Mouse (Mus musculus) left cerebral cortex, postnatal 25 days (tissue): ENCODE data around the gene Zfp710. TPM values are rescaled to one million over a fixed set of nuclear protein-coding genes. Genes with fewer than 3 reads are reported as not detected.

Experiments used
- DNase-seq, 2 experiments: peaks; one replicate each; pipeline ENCODE4 v3.0.0; 2022; ENCODE audit warnings: low spot score in 2 of 2, mixed read lengths in 1 of 2
- intact Hi-C: fragments of 180-260 bp; cut with DNase I; formaldehyde crosslinking; loops from one replicate; pipeline ENCODE4 v1.15.1; 2025
- total RNA-seq, 2 experiments: library from RNA; stranded (reverse); gene quantifications; 2 replicates each; pipeline ENCODE4 v1.2.3; 2021

Zfp710 gene
- total RNA-seq, 2 experiments from 2014 or later = 19.6 to 21.2 TPM

- no peak for DNase-seq
- intact Hi-C loops = no loop called here
These were observed 27.6 kb downstream of the Zfp710 start for GRCm38 (mm10) chr7:80052261-80052660.

DNA sequence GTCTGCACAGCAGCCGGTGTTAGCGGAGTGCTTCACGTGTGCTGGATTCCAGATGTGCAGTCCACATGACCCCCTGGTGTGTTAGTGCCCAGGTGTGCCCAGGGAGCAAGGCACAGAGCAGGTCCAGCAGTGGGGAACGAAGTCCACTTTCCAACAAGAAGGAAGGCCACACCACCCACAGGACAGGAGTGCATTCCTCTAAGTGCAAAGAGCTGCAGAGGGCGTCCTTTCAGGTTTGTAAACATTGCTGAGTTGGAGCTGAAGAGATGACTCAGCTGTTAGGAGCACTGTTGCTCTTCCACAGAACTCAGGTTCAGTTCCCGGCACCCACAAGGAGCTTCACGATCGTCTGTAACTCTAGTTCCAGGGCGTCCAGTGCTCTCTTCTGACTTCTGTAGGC is 28.5 kb downstream of the Zfp710 start:
- DNase-seq = no peak
- intact Hi-C loops = no loop called here

DNA sequence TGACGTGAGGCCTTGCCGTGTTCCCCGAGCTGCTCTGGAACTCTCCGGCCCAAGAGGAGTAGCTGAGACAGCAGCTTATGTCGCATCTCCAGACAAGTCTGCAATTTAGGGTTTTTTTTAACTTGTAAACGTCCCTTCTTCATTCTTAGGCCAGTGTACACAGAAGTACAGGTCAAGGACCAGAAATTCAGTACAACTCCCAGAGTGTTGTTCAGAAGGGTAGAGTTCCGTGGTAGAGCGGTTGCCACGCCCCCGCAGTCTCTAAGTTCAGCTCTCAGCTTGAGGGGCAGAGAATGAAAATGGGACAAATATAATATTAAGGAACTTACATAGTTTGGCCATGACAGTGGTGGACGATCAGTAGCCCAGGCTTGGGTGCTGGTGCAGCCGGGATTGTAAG is 31.2 kb downstream of the Zfp710 start:
- intact Hi-C loops = no loop called here
- DNase-seq = no peak

DNA sequence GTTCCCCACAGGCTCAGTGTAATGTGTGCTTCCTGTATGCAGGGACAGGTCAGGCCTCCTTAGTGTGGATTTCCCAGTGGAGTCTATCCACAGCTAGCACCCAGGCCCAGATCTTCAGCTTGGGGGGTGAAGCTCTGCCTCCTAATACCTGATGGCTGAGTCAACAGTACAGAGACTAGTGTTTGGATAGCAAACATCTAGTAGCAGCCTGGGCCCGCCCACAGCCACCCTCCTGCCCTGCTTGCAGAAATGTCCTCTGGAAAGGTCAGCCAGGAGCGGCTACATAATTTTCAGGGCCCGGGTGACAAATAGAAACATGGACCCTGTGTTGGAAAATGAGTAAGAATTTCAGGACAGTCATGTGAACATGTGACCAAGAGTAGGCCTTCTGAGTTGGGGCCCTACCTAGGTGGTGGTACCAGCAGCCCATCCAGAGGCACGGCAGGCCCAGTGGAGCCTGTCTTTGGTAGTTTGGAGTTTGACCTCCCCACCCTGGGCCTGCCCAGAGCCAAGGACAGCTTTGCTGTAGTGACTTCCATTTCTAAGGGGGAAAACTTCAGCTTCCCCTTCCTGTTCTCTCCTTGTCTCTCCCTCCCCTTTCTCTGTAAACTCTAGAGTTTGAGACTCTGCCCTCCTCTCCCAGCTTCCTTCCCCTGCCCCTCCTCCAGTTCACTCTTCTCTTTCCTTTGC is 32.5 kb downstream of the Zfp710 start:
- no peak for DNase-seq
- intact Hi-C loops = no loop called here

DNA sequence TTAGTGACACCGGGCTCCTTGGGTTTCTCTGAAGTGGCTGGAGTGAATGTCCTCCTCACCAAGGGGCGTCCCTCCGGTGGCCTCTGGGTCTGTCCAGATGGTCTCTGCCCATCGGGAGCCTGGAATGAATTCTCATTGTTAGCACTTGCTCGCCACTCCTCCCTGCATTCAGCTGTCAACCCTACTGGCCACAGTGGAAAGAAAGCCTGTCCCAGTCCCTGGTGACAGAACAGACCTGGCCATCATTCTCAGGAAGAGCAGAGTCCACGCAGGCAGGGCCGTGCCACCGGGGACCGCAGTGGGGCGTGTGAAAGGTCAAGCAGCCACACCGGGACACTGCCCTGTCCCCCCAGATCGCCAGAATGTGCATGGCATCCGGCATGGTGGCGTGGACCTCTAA is 33.2 kb downstream of the Zfp710 start:
- intact Hi-C loops = no loop called here
- no peak for DNase-seq

- intact Hi-C loops = no loop called here
These were observed 33.9 kb downstream of the Zfp710 start for GRCm38 (mm10) chr7:80058405-80059063.

GRCm38 (mm10) chr7:80059064-80059838 is 34.6 kb downstream of the Zfp710 start:
- DNase-seq = no peak
- intact Hi-C loops = no loop called here

More at GRCm38 (mm10) chr7:80058405-80059063, 33.9 kb downstream of the Zfp710 start:
- no peak for DNase-seq

DNA sequence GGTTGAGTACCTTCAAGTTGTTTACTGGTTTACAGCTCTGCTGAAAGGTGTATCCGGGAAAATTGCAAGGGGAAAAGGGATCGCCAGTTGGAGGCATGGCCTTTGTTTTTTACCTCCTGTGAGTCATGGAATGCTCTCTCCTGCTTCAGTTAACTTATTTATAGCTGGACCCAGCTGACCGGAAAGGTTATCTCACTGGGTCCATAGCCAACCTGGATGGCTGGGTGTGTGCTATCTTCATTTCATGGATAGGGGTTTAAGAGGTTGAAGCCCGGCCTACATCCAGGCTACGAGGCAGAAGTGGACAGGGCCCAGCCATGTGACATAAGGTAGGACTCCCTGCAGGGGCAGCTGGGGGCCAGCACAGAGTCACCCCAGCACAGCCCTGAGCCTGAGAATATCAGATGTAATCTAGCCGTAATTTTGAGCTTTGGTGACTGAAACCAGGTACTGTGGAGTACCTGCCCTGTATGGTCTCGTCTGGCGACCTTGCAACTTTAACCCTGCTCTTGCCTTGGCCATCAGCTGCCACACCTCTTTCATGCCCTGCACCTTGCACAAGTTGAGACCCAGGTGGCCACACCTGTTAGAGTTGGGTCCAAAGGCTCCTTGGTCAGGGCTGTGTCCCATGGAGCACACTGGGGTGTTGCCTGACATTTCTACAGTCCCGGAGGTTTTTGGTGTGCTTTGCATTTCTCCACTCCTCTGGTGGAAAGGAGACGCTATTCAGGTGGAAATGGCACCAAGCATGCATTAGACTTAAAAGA is 35.6 kb downstream of the Zfp710 start:
- intact Hi-C loops = no loop called here
- no peak for DNase-seq

GRCm38 (mm10) chr7:80062083-80062826 is 37.6 kb downstream of the Zfp710 start:
- intact Hi-C loops = no loop called here
- DNase-seq = no peak

DNA sequence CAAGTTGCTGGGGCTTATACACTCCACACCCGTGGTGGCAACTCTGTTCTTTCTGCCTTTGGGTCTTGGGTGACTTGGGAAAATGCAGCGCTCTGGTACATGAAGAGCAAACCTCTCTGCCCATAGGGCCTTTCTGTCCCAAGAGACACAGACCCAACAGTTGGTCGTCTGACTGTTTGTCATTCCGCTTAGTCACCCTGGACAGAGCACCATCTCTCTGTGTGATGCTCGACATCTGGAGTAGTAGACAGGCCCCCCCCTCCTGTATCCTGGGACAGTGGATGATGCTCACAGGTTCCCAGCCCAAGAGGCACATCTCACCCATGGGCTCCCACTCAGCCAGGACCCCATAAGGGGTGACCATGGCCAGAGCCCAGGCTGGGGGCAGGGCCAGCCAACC is 38.6 kb downstream of the Zfp710 start:
- DNase-seq = no peak
- intact Hi-C loops = no loop called here

DNA sequence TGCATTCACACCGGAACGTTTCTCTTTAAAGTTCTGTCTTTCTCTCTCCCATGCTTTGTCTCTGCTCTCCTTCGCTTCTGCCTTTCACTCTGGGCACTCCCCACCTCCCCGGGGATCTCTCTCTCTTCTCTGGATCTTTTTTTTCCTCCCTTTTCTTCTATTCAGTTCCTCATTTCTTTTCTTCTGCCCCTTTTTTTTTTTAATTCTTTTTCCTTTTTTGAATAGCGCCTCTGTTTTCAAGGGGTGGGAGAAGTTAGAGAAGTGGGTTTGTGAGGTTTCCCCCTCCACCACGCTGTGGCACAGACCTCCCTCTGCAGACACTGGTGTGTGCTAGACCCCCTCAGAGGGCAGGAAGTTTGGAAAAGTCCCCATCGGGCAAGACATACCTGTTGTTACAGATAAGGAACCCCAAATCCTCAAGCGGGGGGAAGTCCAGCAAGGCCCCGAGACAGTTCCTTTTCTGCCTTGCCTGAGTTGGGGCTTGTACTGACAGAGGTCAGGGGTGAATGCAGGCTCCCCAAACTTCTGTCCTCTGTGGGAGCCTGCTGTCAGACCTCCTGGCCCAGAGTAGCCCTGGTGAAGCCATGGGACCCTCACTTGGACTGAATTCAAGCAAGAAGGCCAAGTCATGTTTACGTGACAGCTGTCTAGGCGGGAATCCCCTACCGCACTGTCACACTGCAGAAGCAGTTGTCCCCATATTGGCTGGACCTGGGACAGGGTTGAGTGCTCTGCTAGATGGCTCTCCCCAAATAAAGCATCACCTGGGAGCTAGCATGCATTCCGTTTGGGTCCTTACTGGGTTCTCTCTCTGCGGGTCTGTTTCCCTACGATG is 39.5 kb downstream of the Zfp710 start:
- intact Hi-C loops = no loop called here
- DNase-seq = no peak

DNA sequence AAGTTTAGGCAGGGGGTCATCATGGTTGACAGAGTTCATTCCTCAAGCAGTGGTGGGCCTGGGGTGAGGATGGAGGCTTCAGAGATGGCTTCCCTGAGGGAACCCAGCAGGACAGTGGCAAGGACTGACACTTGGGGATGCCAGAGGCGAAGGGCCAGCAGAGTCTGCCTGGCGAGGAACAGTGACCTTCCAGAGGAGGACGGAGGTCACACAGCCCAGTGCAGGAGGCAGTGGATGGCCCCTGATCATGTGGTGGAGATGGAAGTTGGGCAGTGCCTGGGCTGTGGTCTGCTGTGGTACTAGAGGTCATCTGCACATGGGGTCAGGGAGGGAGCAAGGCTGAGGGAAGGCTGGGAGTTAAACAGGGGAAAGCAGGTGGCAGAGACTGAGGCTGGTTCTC is 40.6 kb downstream of the Zfp710 start:
- intact Hi-C loops = no loop called here
- no peak for DNase-seq

DNA sequence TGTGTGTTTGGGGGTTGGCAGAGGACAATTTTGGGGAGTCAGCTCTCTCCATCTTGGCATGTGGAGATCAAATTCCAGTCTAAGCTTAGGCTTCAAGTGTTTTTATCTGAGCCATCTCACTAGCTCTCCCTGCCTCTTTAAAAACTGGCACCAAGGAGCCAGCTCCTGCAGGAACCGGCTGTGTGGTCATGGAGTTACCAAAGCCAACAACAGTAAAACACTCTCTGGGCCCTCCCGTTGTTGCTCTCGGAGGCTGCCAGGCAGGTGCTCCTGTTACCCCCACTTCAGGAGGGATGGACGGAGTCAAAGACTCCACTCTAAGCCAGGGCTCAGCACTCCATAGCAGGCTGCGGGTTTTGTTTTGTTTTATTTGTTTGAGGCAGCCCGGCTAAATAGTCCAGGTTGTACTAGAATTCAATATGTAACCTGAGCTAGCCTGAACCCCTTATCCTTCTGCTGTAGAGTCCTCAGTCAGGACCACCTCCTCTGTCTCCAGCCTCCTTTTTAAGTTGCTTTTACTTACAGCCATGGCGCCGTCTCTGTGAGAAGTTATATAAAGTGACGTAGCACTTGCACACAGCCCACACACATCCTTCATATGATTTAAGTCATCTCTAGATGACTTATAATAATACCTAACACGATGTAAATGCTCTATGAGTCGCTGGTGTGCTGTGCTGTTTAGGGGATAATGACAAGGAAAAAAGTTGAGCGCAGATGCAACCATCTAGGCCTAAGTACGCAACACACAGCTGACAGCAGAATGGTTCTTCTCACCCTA is 42.3 kb downstream of the Zfp710 start:
- peak in 1 of 2 experiments; percentile 61 for DNase-seq
- intact Hi-C loops = no loop called here

- no peak for DNase-seq
- intact Hi-C loops = no loop called here
These were observed 43.7 kb downstream of the Zfp710 start for GRCm38 (mm10) chr7:80068341-80068740.

DNA sequence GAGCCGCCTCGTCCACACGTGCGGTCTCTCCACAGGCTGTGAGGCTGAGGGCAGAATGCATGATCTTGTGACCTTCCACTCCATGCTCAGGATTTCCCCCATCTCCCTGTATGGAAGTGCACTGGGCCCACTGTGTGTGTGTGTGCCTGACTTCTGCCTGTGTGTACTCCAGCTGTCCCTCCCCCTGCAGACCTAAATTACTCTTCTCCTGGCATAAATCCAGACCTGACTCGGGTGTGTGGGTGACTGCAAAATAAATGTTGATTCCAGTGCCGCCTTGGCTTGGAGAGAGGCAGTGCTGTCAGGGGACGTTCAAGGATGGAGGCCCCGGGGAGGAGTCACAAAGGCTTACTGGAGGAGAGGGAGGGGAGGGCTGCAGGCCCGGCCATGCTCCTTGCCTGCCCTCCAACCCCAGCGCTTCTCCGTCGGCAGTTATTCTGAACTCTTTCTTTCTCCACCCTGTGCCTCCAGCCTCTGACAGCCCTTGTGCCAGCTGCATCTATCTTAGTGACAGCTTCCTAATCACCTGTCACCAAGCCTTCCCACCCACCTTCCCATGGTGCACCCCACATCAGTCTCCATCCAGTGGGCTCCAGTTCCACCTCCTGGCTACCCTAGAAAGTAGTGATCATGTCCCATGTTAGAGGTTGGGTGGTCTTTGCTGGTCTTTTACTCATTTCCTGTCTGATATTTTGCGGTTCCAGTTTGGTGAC is 45.2 kb downstream of the Zfp710 start:
- intact Hi-C loops = no loop called here
- peak; percentile 62 to 85 for DNase-seq

DNA sequence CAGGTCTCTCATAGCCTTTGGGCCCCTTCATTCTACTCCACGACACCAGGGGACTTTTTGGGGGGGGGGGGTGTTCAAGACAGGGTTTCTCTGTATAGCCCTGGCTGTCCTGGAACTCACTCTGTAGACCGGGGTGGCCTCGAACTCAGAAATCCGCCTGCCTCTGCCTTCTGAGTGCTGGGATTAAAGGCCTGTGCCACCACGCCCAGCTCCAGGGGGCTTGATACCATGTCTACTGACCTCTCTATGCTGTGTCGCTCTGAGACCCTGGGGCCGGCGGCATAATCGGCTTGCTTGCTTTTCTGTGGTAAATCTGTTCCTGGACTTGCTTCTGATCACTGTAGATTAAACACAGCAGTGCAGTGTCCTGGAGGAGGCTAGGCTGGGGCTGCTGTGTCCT is 46.6 kb downstream of the Zfp710 start:
- intact Hi-C loops = no loop called here
- DNase-seq = no peak

- intact Hi-C loops = no loop called here
- peak; percentile 67 to 87 for DNase-seq
These were observed 47.7 kb downstream of the Zfp710 start for GRCm38 (mm10) chr7:80072297-80072696.
